Mouse (Mus musculus): Measurements from ENCODE around the gene Zc3hav1. TPM values are rescaled to one million over a fixed set of nuclear protein-coding genes. Genes with fewer than 3 reads are reported as not detected.
A peak's percentile ranks its signal among the peaks of the same experiment; 100 is the strongest.
"Not testable (repeated sequence)": the region's sequence is repeated elsewhere in the genome, so short reads cannot be mapped to it uniquely, and the experiment has no call there.

The Zc3hav1 gene
- 1.5 and 2.0 TPM in 2 replicates for polyA plus RNA-seq (2016; fragmentation: Nextera tagmentation; extraction: Ambion mirVana)

DNA sequence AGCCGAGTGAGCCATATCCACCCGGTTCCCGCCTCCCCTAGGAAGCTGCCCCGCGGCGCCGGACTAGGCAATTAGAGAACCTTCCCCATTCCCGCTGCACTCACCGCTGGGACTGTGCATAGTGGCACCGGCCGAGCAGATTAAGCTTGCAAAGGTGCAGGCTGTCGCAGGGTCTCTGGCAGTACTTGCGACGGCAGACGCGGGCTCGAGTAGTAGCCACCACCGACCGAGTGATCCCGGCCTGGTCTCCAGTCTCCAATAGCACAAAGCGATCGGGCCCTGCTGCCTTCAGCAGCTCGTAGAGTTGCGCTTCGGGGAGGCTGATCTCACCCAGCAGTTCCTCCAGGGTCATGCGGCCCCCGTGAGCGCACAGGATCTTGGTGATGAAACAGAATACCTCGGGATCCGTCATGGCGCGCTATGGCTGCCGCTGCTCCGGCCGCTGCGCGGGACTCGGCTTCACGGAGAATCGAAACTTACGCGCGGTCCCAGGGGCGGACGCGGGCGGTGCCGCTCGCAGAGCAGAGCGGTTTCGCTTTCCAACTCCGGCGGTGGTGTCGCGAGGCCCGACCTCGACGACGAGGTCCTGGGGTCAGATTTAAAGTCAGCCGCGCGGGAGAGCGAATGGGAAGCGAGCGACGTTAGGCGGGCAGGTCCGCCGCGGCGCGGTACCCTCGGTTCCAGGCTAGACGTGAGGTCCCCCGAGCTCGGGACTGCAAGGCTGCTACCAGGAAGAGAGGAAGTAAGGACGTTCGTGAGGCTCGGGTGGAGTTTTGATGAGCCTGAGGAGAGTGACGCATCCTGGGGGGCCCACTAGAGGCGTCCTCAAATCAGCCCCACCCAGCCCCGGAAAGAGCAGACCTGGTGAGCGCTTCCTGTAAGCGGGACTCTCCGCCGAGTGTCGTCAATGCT lies at the start of gene Zc3hav1:
Zc3hav1 (minus strand) TSS at position 793 of the 912 bp plus-strand sequence.
- Histone ChIP-seq H3K9me3 (replicated peaks) (no peaks in the 10 kb centered on the region), H3K4me1 (peaks cover 26% of the 10 kb centered on the region), H3K36me3 (no peaks in the 10 kb centered on the region), H3K4me3 (peak within 1 kb of the TSS; percentile 59), H3K27me3 (ENCODE audit: low read depth, poor library complexity, severe bottlenecking) (peaks cover 90% of the 10 kb centered on the region), H3K27ac (peak within 1 kb of the TSS; percentile 71)
- DNase-seq (ENCODE audit: low spot score): peak; percentile 75
- WGBS: under 1% methylated on average over 87 of the region's 87 CpGs

DNA sequence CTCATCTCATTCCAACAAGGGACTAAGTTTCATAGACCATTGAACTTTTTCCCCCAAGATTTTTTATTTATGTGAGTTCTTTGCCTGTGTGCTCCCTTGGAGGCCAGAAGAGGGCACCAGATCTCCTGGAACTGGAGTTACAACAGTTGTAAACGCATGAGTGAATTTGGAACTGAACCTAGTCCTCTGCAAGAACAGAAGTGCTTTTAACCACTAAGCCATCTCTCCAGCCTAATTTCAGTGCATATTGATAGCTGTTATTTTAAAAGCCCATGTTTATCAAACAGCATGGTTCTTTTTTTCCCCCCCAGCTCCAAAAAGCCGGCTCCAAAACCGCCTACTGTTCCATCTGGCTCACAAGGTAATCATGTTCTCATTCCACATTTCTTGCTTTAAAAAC lies 35.3 kb upstream of the Zc3hav1 start:
- Histone ChIP-seq H3K4me3 (no peak overlapping the region), H3K27ac (no peak overlapping the region), H3K27me3 (ENCODE audit: low read depth, poor library complexity, severe bottlenecking) (no peaks in the 10 kb centered on the region), H3K4me1 (no peaks in the 10 kb centered on the region), H3K36me3 (peaks cover 32% of the 10 kb centered on the region), H3K9me3 (replicated peaks) (no peaks in the 10 kb centered on the region)
- DNase-seq (ENCODE audit: low spot score): no peak
- WGBS: 89% methylated on average over 3 of the region's 3 CpGs

DNA sequence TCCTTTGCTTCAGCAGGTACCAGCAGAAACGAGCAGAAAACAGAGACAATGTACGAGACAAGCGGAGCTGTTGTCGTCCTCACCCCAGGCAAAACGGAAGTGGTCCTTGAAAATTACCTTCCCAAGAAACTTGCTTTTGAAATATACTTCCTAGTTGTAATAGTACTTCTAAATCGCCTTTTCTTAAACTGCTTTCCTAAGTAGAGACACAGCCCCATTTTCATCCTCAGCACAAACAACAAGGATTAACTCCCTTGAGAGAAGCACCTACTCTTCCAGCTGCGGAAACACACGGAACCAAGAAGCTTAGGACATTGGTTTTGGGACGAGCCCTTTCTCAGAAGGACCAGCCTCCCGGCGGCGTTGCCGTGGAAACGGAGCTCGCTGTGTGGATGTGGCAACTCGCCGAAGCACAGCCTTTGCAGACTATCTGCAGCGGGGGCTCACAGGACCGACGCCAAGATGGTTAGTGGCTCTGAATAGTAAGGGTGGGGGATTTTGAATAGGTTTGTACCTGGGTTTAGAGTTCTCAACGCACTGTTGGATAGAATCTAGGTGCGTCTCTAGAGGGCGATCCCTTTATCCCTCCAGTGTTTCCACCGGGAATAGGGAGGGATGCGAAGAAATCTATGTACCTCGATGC lies 26.8 kb upstream of the Zc3hav1 start, which contains the start of gene Ttc26:
Ttc26 (plus strand) TSS at position 341 of the 643 bp plus-strand sequence.
- H3K4me1 ChIP-seq: peaks cover 10% of the 10 kb centered on the region
- H3K27ac ChIP-seq: peak within 1 kb of the TSS; percentile 92
- no peaks in the 10 kb centered on the region for H3K9me3 ChIP-seq (replicated peaks)
- DNase-seq (ENCODE audit: low spot score): peak; percentile 93
- WGBS: under 1% methylated on average over 26 of the region's 26 CpGs
- H3K36me3 ChIP-seq: peaks cover 9% of the 10 kb centered on the region
- H3K4me3 ChIP-seq: peak within 1 kb of the TSS; percentile 70
- no peaks in the 10 kb centered on the region for H3K27me3 ChIP-seq (ENCODE audit: low read depth, poor library complexity, severe bottlenecking)

DNA sequence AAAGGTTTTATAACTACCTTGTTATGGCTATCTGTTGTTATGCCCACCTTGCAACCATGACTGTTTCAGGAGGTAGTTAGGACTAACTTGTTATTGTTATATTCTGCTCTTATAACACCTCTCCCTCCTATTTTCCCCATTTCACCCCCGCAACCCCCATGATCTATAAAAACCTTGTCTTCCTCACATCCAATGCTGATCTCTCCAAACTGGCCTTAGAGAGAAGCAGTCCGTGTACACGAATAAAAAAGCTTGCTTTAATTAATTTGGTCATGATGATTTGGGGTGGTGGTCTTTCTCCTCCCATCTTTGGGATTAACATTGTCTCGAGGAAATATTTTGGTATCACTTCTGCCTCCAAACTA lies 26.3 kb upstream of the Zc3hav1 start:
- Histone ChIP-seq H3K27ac (peak overlapping the region; percentile 92), H3K36me3 (peaks cover 5% of the 10 kb centered on the region), H3K27me3 (ENCODE audit: low read depth, poor library complexity, severe bottlenecking) (no peaks in the 10 kb centered on the region), H3K4me3 (peak overlapping the region; percentile 70), H3K4me1 (peaks cover 10% of the 10 kb centered on the region), H3K9me3 (replicated peaks) (no peaks in the 10 kb centered on the region)
- no peak for DNase-seq (ENCODE audit: low spot score)
- 5% methylated on average over 4 of the region's 4 CpGs for WGBS

- H3K27me3 ChIP-seq (ENCODE audit: low read depth, poor library complexity, severe bottlenecking): no peaks in the 10 kb centered on the region
- WGBS: 82% methylated on average over 1 of the region's 1 CpGs
Observed at GRCm38 (mm10) chr6:38374271-38374670, 19.9 kb upstream of the Zc3hav1 start.

DNA sequence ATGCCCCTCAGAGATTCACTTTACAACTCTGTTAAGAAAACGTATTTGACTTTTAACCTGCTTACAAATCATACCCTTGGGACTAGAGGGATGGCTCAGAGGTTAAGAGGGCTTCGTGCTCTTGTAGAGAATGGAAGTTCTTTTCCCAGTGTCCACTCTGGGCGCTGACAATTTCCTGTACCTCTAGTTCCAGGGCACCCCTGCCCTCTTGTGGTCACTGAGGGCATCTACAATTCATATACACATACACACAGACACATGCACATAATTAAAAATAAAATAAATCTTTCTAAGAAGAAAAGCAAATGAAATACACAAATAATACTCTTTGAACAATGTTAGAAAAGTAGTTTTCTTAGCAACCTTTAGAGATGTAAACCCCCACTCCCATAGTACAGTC lies 15.5 kb upstream of the Zc3hav1 start:
- 79% methylated on average over 3 of the region's 3 CpGs for WGBS

More at GRCm38 (mm10) chr6:38374271-38374670, 19.9 kb upstream of the Zc3hav1 start:
- Histone ChIP-seq H3K36me3 (no peaks in the 10 kb centered on the region), H3K4me3 (no peak overlapping the region), H3K4me1 (no peaks in the 10 kb centered on the region), H3K27ac (no peak overlapping the region), H3K9me3 (replicated peaks) (no peaks in the 10 kb centered on the region)
- DNase-seq (ENCODE audit: low spot score): no peak

GRCm38 (mm10) chr6:38364121-38364520 lies 9.7 kb upstream of the Zc3hav1 start:
- H3K4me1 ChIP-seq: no peaks in the 10 kb centered on the region
- H3K4me3 ChIP-seq: no peak overlapping the region
- H3K27me3 ChIP-seq (ENCODE audit: low read depth, poor library complexity, severe bottlenecking): no peaks in the 10 kb centered on the region
- H3K36me3 ChIP-seq: no peaks in the 10 kb centered on the region
- H3K27ac ChIP-seq: no peak overlapping the region
- H3K9me3 ChIP-seq (replicated peaks): no peaks in the 10 kb centered on the region
- no peak for DNase-seq (ENCODE audit: low spot score)

More for the DNA sequence above, 15.5 kb upstream of the Zc3hav1 start:
- Histone ChIP-seq H3K4me3 (no peak overlapping the region), H3K27ac (no peak overlapping the region), H3K4me1 (no peaks in the 10 kb centered on the region), H3K36me3 (no peaks in the 10 kb centered on the region), H3K9me3 (replicated peaks) (no peaks in the 10 kb centered on the region), H3K27me3 (ENCODE audit: low read depth, poor library complexity, severe bottlenecking) (no peaks in the 10 kb centered on the region)
- DNase-seq (ENCODE audit: low spot score): no peak

DNA sequence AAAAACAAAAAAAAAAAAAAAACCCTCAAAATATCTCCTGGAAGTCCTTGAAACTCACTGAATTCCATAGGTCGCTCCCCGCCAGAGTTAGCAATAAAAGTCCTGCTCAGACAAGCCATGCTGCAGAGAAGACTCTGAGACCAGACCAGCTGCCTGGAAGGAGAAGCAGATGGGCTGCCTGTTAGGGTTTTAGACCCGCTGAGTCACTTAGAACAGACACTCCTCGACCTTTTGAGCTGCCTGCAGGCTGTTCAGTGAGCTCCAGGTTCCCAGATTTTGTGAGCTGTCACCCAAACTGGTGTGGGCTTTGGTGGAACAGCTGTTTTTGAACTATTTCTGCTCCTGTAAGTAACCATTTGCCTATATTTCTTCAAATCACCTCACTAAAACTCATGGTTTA lies 9.0 kb upstream of the Zc3hav1 start:
- no peak for DNase-seq (ENCODE audit: low spot score)
- H3K36me3 ChIP-seq: no peaks in the 10 kb centered on the region
- 68% methylated on average over 4 of the region's 4 CpGs for WGBS
- H3K9me3 ChIP-seq (replicated peaks): no peaks in the 10 kb centered on the region
- H3K27ac ChIP-seq: no peak overlapping the region
- H3K4me3 ChIP-seq: no peak overlapping the region
- H3K27me3 ChIP-seq (ENCODE audit: low read depth, poor library complexity, severe bottlenecking): no peaks in the 10 kb centered on the region
- H3K4me1 ChIP-seq: no peaks in the 10 kb centered on the region

DNA sequence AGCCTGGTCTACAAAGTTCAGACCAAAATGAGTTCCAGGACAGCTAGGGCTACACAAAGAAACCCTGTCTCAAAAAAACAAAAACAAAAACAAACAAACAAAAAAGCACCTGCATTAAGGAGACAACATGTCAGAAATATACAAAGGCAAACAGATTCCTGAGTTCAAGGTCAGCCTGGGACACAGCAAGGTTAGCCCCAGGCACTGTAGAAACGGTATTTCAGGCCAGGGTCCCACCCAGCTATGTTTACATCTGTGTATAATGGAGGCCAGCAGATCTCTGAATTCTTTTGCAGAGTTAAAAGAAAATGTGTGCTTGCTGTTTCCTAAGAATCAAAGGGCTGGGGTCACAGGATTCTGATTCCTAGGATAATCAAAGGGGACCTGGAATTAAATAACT lies 7.5 kb upstream of the Zc3hav1 start:
- no peak overlapping the region for H3K27ac ChIP-seq
- WGBS: 57% methylated on average over 1 of the region's 1 CpGs
- H3K4me1 ChIP-seq: no peaks in the 10 kb centered on the region
- H3K4me3 ChIP-seq: no peak overlapping the region
- no peaks in the 10 kb centered on the region for H3K36me3 ChIP-seq
- no peaks in the 10 kb centered on the region for H3K9me3 ChIP-seq (replicated peaks)
- H3K27me3 ChIP-seq (ENCODE audit: low read depth, poor library complexity, severe bottlenecking): peaks cover 14% of the 10 kb centered on the region
- no peak for DNase-seq (ENCODE audit: low spot score)

GRCm38 (mm10) chr6:38361065-38361464 lies 6.7 kb upstream of the Zc3hav1 start:
- Histone ChIP-seq H3K36me3 (no peaks in the 10 kb centered on the region), H3K4me1 (no peaks in the 10 kb centered on the region), H3K27me3 (ENCODE audit: low read depth, poor library complexity, severe bottlenecking) (peaks cover 23% of the 10 kb centered on the region), H3K9me3 (replicated peaks) (no peaks in the 10 kb centered on the region), H3K27ac (no peak overlapping the region), H3K4me3 (no peak overlapping the region)
- DNase-seq (ENCODE audit: low spot score): no peak
- WGBS: 84% methylated on average over 4 of the region's 4 CpGs

GRCm38 (mm10) chr6:38359736-38360499 lies 5.5 kb upstream of the Zc3hav1 start:
- 87% methylated on average over 12 of the region's 12 CpGs for WGBS

DNA sequence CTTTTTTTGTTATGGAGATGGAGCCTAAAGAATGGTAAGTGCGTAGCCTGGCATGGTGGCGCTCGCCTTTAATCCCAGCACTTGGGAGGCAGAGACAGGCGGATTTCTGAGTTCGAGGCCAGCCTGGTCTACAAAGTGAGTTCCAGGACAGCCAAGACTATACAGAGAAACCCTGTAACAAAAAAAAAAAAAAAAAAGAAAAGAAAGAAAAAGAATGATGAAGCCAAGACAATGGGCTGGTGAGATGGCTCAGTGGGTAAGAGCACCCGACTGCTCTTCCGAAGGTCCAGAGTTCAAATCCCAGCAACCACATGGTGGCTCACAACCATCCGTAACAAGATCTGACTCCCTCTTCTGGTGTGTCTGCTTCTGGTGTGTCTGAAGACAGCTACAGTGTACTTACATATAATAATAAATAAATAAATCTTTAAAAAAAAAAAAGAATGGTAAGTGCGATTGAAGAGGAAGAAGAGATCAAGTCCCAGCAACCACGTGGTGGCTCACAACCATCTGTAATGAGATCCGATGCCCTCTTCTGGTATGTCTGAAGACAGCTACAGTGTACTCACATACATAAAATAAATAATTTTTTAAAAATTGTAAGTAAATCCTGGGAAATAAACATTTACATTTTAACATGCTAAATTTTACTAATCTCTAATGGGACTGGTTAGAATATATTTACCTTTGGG lies 4.8 kb upstream of the Zc3hav1 start:
- 90% methylated on average over 11 of the region's 11 CpGs for WGBS
- not testable (repeated sequence) for H3K4me3 ChIP-seq; DNase-seq (ENCODE audit: low spot score); H3K27ac ChIP-seq; H3K36me3 ChIP-seq; H3K9me3 ChIP-seq (replicated peaks)
- Histone ChIP-seq H3K27me3 (ENCODE audit: low read depth, poor library complexity, severe bottlenecking) (peaks cover 42% of the 10 kb centered on the region), H3K4me1 (peaks cover 16% of the 10 kb centered on the region)

More at GRCm38 (mm10) chr6:38359736-38360499, 5.5 kb upstream of the Zc3hav1 start:
- Histone ChIP-seq H3K4me3 (no peak overlapping the region), H3K9me3 (replicated peaks) (no peaks in the 10 kb centered on the region), H3K27ac (no peak overlapping the region), H3K27me3 (ENCODE audit: low read depth, poor library complexity, severe bottlenecking) (peaks cover 34% of the 10 kb centered on the region), H3K36me3 (no peaks in the 10 kb centered on the region), H3K4me1 (peaks cover 8% of the 10 kb centered on the region)
- no peak for DNase-seq (ENCODE audit: low spot score)

All from limb, embryonic 10.5 days (tissue).